Mouse (Mus musculus) gastrocnemius, postnatal 10 days (tissue): ENCODE measurements at regions not wholly inside any gene's neighbourhood (a gene's known extent, or its start where the extent isn't known, plus 50 kb on each side); places are given as distances from the start of the nearest gene placed in this dataset.

ENCODE experiments used
- DNase-seq: peaks from one replicate; pipeline ENCODE4 v3.0.0; 2021; ENCODE audit warnings: mixed read lengths

- no peak for DNase-seq
Measured at GRCm38 (mm10) chr15:62127602-62128158, 1204.9 kb upstream of the A1bg start.

DNA sequence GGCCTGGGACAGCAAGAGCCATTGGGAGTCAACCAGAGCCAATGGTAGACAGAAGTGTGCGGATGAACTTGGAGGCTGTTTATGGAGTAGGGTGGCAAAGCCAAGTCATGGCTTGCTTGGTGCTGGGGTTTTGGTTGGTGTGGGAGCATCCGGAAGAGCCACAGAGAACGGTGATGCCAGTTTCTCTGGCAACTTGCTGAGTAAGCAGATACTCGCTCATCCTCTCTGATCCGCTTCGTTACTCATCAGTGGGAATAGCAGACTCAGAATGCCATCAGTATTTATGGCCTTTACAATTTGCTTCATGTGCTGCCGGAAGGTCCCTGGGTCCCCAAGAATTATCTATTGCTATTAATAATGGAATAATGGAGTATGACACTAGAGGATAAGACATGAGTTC lies 1202.9 kb upstream of the A1bg start:
- no peak for DNase-seq

- no peak for DNase-seq
Measured at GRCm38 (mm10) chr15:62123756-62124155, 1200.9 kb upstream of the A1bg start.

DNA sequence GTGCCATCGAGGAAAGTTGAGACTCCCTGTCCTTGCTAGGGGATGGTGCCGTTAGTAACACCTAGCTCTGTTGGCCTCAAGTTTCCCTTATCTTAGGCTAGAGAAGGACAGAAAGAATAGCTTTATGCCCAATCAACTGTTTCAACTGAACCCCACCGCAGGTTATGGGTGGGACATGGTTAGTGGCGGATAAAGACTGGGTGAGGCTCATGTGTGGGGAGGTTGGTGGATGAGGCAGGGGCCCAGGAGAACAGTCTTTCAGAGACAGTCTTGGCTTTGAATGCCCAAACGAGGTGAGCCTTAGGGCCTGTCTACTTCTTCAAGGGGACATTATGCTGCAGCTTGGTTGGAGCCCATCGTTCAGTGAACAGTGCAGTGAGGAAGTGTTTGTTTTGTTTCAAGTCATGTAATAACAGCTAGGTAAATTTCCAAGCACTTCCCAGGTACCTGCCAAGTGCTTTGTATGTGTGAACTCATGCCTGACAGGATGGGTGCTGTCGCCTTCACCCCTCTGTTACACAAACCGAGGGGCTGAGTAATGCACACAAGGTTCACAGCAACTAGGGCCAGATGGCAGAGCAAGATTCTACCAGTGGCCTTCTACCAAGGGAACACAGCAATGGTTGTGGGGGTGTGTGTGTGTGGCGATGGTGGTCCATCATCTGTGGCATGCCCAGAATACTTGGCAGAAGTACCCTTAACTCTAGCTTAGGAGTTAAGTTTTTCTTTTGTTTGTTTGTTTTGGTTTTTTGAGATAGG lies 1199.6 kb upstream of the A1bg start:
- no peak for DNase-seq

- no peak for DNase-seq
Measured at GRCm38 (mm10) chr15:62121696-62122095, 1198.9 kb upstream of the A1bg start.

DNA sequence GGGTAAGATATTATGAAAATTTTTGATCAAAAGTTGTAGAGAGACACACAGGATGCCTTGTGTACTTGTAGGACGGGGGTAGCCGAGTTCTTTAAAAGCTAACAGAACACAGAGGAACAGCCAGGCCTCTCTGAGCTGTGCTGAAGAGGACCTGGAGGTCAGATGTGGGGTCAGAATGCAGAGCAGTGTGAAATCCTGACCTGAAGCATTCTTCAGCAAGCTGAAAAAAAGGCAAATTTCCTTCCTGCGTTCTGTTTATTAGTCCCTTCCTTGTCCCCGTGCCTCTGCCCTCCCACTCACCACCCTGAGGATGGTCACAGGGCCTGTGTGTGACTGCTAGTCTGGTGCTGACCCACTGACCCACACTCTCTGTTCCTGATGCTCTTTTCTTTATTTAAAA lies 1197.9 kb upstream of the A1bg start:
- no peak for DNase-seq

DNA sequence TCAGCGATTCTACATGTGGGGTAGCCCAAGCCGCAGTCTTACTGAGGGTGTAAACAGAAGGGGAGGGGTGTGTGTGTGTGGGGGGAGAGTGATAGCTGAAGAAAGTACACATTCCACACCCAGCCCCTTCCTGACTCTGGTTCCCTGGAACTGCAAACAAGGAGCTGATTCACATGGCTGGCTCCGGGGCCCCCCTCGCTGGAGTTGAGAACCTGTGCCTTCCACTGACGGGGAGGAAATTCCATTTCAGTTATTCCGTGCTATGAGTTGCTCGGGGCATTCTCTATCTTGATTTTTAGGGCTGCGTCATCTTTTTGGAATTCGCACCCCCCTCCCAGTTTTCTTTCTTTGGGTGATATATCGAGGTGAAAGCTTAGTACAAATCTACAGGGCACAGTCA lies 1196.2 kb upstream of the A1bg start:
- no peak for DNase-seq

DNA sequence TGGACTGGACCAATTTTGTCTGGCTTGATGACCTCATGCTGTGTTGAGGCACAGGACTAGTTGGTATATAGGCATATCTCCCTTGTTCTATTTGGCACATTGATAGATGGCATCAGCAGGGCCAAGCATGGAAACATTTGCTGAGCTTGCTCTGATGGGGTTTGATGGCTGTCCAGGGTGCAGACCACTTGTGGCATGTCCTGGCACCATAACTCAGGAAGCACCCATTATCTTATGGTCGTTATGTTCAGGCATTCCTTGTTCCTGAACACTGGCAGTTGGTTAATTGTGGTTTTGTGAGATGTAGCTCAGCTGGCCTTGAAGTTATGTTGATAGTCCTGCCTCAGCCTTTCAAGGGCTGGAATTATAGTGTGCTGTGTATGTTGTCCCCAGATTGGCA lies 1193.4 kb upstream of the A1bg start:
- no peak for DNase-seq

GRCm38 (mm10) chr15:62114815-62115214 lies 1192.0 kb upstream of the A1bg start:
- DNase-seq, result no peak

DNA sequence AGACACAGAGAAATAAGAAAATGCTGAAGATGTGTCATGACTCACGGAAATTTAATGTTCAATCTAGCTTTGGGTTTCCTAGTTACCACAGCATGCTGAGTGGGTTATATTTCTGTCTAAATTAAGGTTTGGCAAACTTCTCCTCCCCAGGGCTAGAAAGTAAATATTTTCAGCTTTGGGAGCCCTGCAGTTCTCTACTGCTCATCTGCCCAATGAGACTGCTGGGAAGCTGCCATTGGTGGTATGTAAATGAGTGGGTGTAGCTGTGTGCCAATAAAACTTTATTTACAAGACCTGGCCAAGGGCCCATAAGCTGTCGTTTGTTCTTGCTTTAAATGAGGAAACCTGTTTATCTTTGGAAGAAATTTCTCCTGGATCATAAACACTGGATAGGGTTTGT lies 1189.3 kb upstream of the A1bg start:
- no peak for DNase-seq

- DNase-seq, result no peak
Measured at GRCm38 (mm10) chr15:62107976-62108375, 1185.2 kb upstream of the A1bg start.

DNA sequence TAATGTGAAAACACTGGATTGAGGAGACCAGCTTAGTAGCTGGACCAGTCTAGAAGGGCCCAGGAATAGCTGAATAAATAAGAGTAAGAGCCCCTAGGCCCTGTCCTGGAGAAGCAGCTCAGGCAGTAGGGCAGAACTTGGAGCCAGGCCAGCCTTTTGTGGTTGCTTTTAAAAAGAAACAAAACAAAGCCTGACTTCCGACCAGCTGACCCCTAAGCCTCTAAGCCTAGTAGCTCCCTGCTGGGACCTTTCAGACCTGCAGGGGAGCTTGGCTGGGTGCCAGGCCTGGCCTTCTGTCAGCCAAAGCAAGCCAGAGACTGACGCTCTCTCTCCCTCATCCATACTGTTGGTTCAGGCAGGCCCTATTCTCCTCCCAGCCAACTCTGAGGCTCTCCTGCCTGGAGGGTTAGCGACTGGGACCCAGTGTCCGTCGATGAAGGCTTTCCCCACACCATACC lies 1183.7 kb upstream of the A1bg start:
- DNase-seq, result peak; percentile 88

DNA sequence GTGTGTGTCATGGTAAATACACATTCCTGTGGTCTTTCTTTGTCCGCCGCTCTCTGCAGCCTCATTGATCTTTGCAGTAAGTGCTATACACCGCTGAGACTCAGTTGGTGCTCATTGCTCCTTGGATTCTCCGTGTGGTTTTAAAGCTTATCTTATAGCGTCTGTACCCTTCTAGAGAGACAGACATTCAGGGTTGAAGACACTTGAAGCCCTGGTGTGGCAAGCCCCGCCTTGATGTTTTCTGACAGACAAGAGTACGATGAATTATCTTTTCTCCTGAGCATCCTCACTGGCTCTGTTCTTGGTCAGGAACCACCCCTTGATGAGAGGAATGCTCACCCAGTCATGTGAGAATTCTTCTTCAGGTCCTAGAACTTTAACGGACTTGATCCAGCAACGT lies 1182.7 kb upstream of the A1bg start:
- no peak for DNase-seq

DNA sequence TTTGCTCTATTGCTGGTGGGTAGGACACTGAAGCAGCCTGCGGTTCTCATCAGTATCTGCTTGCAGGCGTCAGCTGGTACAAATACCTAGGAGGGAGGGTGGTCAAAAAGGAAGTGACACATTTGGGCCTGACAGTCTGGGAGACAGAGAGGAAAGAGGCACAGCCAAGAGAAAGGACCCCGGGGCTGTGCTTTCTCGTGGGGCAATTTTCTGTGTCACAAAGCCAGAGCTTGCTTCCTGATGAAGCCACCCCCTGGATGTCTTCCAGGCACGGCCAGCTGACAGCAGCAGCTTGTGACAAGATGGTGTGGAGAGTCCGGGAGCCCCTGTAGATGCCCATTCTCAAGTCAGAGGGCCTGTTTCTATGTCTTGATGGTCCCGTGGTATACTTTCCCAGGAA lies 1181.8 kb upstream of the A1bg start:
- DNase-seq, result peak; percentile 53

- no peak for DNase-seq
Measured at GRCm38 (mm10) chr15:62099683-62100082, 1176.9 kb upstream of the A1bg start.

DNA sequence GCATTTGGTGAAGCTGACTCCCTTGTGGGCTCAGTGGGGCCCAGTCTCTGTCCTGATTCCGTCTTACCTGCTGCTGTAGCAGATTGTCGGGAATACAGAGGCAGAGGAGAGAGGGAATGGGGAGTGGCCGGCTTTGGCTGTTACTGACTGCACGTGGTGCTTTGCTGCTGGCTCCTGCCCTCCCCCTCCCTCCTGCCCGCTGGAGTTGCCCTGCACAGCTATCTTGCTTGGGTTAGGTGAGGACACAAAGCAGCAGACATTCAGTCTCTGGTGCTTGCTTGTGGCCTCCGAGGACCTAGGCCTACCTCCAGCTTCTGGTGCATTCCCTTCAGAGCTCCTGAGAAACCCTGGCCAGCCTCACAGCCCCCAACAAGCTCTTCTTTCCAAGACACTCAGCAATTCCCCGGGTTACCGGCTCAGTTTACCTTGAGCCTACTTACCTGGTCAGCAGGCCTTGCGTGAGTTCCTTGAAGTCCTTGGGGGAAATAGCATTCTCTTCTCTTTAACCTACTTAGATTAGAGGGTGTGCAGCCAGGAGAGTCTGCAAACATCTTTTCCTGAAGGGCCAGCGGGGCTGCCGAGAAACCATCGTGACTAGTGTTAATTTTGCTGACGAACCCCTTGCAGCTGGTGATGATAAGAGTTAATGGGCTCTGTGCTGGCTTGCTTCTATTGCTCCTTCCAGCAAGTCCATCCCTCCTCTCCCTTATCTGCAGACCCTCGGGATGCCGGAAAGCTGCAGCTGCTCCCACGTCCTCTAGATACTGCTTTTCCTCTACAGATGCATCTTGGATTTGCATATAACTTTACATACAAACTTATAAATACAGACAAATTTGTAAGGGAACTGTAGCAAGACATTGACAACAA lies 1176.2 kb upstream of the A1bg start:
- peak; percentile 16 for DNase-seq

- DNase-seq, result no peak
Measured at GRCm38 (mm10) chr15:62096778-62097177, 1174.0 kb upstream of the A1bg start.

DNA sequence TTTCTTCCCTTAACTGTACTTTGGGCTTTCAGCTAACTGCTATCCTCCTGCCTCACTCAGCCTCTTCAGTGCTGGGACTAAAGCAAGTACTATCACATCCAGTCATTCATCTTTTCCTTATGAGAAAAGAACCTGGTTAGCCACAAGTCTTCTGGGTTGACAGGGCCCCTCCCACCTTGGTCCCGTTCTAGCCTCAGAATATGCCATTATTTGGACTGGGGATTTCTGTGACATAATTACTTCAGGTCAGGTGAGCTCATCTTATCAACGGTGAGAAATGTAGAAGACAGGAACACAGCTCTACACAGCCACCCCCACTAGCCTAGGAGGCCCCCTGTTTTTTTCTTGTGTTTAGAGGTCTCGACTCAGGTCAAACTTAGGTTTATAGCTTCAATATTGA lies 1172.4 kb upstream of the A1bg start:
- DNase-seq, result no peak

DNA sequence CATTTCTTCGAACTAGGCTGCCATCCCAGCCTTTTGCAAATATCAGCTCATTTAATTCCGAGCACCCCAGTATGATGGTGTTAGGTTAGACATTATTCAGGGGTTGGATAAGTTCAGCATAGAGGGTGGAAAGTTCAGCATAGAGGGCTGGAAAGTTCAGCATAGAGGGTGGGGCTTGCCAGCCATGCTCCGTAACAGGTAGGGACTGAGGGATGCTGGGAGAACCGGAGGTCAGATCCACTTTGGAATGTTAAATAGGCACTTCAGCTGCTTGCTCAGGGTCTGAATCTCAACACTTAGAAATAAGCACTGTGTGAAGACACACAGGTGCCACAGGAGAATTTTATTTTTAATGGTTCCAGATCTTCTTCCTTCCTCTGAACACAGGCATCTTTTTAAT lies 1170.9 kb upstream of the A1bg start:
- DNase-seq, result no peak

- DNase-seq, result no peak
Measured at GRCm38 (mm10) chr15:62092671-62093185, 1169.9 kb upstream of the A1bg start.

DNA sequence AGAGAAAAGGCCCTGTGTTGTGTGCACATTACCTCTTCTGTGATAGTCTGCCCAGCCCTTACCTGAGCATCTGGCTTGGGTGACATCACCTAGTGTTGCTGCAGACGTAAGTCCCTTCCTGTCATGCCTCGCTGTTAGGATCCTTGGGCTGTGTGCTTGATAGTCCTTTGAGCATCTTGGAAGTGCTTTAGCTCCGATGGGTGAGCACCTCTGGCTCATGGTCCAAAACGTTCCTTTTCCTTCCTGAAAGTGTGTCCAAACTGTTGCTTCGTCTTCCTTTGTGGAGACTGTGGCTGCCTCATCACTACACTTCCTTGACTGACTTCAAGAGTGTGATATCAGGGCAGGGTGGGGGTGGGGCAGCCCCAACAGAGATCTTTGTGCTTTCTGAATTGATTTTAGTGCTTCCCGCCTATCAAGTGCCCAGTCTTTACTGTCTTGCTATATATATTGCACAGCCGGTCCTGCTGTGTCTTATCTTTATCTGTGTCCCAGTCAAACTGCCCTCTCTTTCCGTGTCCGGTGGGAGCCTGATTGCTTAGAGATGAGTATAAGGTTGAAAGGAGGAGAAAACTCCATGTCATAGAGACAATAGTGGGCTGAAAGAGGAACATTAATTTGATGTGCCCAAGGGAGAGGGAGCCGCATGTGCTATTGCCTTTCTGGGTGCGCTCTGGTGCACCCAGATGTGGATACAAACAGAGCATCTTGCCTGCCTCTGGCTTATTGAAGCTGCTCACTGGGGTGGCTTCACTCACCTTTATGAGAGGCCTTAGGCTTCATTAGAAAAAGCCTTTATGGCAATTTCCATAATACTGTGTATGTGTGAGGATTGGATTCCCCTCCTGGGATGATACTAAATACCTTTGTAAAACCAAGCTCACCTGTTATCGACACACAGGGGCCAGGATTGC lies 1169.2 kb upstream of the A1bg start:
- DNase-seq, result no peak

GRCm38 (mm10) chr15:62091144-62091543 lies 1168.3 kb upstream of the A1bg start:
- DNase-seq, result no peak
